Mouse (Mus musculus): Measurements from ENCODE around the gene Mfsd4a. TPM values are rescaled to one million over a fixed set of nuclear protein-coding genes. Genes with fewer than 3 reads are reported as not detected.

Gene Mfsd4a
- polyA plus RNA-seq, 2 experiments, result 1.1 to 12.3 TPM

DNA sequence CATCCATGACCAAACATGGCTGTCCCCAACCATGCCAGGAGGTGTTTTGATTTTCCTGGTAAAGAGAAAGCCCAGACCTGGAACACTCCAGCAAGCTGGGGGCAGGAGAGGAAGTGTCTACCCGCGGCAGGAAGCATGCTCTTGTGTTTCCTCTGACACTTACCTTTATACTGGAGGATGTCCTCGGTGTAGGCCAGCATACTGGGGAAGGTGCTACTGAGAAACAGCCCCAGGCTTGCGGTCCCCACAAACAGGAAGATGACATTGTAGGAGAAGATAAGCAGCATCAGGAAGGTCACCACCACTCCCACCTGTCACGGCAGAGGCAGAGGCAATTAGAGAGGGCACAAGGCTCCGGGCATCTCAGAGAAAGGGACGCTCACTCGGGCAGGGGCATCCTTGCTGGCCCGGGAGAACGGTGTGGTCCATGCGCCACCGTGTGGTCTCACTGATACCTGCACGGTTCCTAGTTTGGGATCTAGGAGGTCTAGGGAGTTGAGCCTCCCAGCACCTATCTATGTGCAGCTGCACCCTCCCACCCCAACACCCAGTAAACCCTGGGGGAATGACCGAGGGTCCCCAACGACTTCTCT lies 21.6 kb downstream of the Mfsd4a start:
- no peak overlapping the region for H3K4me2 ChIP-seq (replicated peaks; ENCODE audit: low read depth, low read length, severe bottlenecking)
- no peaks in the 10 kb centered on the region for H3K36me3 ChIP-seq (ENCODE audit: control insufficient read depth, insufficient read depth, low read length)
- no peak for TF ChIP-seq POLR2A (IDR thresholded peaks at IDR 0.05; ENCODE audit: borderline replicate concordance, extremely low read depth, insufficient read depth, insufficient read length)
- WGBS, result 31% methylated on average over 15 of the region's 15 CpGs
- no peak overlapping the region for H3K9ac ChIP-seq (ENCODE audit: low read depth, low read length, severe bottlenecking)
- no peaks in the 10 kb centered on the region for H3K27me3 ChIP-seq (ENCODE audit: control insufficient read depth, insufficient read depth, low read length)
- DNase-seq (ENCODE audit: low spot score), result peak; percentile 68
- no peak overlapping the region for H3K27ac ChIP-seq (replicated peaks; ENCODE audit: low read depth, low read length)
- H3K4me1 ChIP-seq (ENCODE audit: control insufficient read depth, insufficient read depth, low read length), result no peaks in the 10 kb centered on the region
- H3K9me3 ChIP-seq (ENCODE audit: control insufficient read depth, low read length), result no peaks in the 10 kb centered on the region
- H3K4me3 ChIP-seq (replicated peaks; ENCODE audit: low read length), result no peak overlapping the region
- ATAC-seq (ENCODE audit: low FRiP score, low read depth), result 0 out of 2 replicates have a peak, but pooled peaks have one; percentile 63

DNA sequence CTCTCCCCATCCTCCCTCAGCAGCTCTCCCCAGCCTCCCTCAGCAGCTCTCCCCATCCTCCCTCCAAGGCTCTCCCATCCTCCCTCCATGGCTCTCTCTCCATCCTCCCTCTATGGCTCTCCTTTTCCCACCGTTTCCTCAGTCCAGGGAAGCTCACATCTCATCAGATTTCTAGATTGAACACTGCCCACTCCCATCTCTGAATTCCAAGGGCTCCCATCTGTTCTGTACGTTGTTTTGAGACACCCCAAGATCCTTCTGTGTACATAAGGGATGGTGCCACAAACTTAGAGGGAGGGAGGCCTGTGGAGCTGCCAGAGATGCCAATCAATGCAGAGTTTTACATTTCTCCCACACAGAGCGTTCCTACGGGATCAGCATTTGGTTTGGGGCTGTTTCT lies 24.1 kb downstream of the Mfsd4a start:
- no peak for TF ChIP-seq POLR2A (IDR thresholded peaks at IDR 0.05; ENCODE audit: borderline replicate concordance, extremely low read depth, insufficient read depth, insufficient read length)
- 0 out of 2 replicates have a peak, but pooled peaks cover 6% of the 10 kb centered on the region for H3K4me1 ChIP-seq (ENCODE audit: control insufficient read depth, insufficient read depth, low read length)
- 76% methylated on average over 4 of the region's 4 CpGs for WGBS
- no peak overlapping the region for H3K4me2 ChIP-seq (replicated peaks; ENCODE audit: low read depth, low read length, severe bottlenecking)
- H3K27ac ChIP-seq (replicated peaks; ENCODE audit: low read depth, low read length), result no peak overlapping the region
- DNase-seq (ENCODE audit: low spot score), result no peak
- no peak for ATAC-seq (ENCODE audit: low FRiP score, low read depth)
- no peaks in the 10 kb centered on the region for H3K36me3 ChIP-seq (ENCODE audit: control insufficient read depth, insufficient read depth, low read length)
- H3K9me3 ChIP-seq (ENCODE audit: control insufficient read depth, low read length), result no peaks in the 10 kb centered on the region
- H3K27me3 ChIP-seq (ENCODE audit: control insufficient read depth, insufficient read depth, low read length), result no peaks in the 10 kb centered on the region
- H3K4me3 ChIP-seq (replicated peaks; ENCODE audit: low read length), result no peak overlapping the region
- no peak overlapping the region for H3K9ac ChIP-seq (ENCODE audit: low read depth, low read length, severe bottlenecking)

GRCm38 (mm10) chr1:132040201-132040621 lies 27.7 kb downstream of the Mfsd4a start:
- Histone ChIP-seq H3K4me1 (ENCODE audit: control insufficient read depth, insufficient read depth, low read length) (0 out of 2 replicates have a peak, but pooled peaks cover 6% of the 10 kb centered on the region), H3K4me2 (replicated peaks; ENCODE audit: low read depth, low read length, severe bottlenecking) (no peak overlapping the region), H3K4me3 (replicated peaks; ENCODE audit: low read length) (no peak overlapping the region), H3K27ac (replicated peaks; ENCODE audit: low read depth, low read length) (peak overlapping the region; percentile 33; the same call in 1 of the 2 replicates), H3K27me3 (ENCODE audit: control insufficient read depth, insufficient read depth, low read length) (no peaks in the 10 kb centered on the region), H3K9me3 (ENCODE audit: control insufficient read depth, low read length) (no peaks in the 10 kb centered on the region), H3K36me3 (ENCODE audit: control insufficient read depth, insufficient read depth, low read length) (no peaks in the 10 kb centered on the region; the same call in 1 of the 2 replicates), H3K9ac (ENCODE audit: low read depth, low read length, severe bottlenecking) (no peak overlapping the region)
- 62% methylated on average over 9 of the region's 9 CpGs for WGBS
- TF ChIP-seq POLR2A (IDR thresholded peaks at IDR 0.05; ENCODE audit: borderline replicate concordance, extremely low read depth, insufficient read depth, insufficient read length), result no peak
- no peak for DNase-seq (ENCODE audit: low spot score)
- ATAC-seq (ENCODE audit: low FRiP score, low read depth), result no peak

DNA sequence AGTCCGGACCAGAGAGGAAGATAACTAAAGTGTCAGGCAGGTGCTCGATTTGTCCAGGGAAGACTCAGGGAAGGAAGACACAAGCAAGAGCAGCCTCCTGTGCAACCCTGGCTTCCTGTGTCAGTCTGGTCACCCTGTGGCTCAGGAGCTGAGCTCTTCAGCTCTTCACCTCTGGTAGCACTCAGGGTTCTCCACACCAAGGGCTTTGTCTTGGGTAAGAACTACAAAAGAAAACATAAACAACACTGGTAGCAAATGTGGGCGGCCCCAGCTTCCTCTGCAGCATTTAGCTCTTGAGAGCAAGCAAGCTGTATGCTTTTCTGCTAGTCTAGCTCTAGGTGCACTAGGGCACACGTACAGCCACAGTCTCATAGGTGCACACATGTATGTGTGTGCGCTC lies 29.1 kb downstream of the Mfsd4a start:
- H3K9ac ChIP-seq (ENCODE audit: low read depth, low read length, severe bottlenecking), result no peak overlapping the region
- ATAC-seq (ENCODE audit: low FRiP score, low read depth), result no peak
- WGBS, result 84% methylated on average over 5 of the region's 5 CpGs

GRCm38 (mm10) chr1:132037746-132038145 lies 30.1 kb downstream of the Mfsd4a start:
- H3K9ac ChIP-seq (ENCODE audit: low read depth, low read length, severe bottlenecking), result no peak overlapping the region
- TF ChIP-seq POLR2A (IDR thresholded peaks at IDR 0.05; ENCODE audit: borderline replicate concordance, extremely low read depth, insufficient read depth, insufficient read length), result no peak
- no peaks in the 10 kb centered on the region for H3K9me3 ChIP-seq (ENCODE audit: control insufficient read depth, low read length)
- no peak overlapping the region for H3K4me2 ChIP-seq (replicated peaks; ENCODE audit: low read depth, low read length, severe bottlenecking)
- no peak for ATAC-seq (ENCODE audit: low FRiP score, low read depth)
- 0 out of 2 replicates have a peak, but pooled peaks cover 6% of the 10 kb centered on the region for H3K4me1 ChIP-seq (ENCODE audit: control insufficient read depth, insufficient read depth, low read length)
- no peak for DNase-seq (ENCODE audit: low spot score)
- H3K27me3 ChIP-seq (ENCODE audit: control insufficient read depth, insufficient read depth, low read length), result no peaks in the 10 kb centered on the region
- peaks cover 3% of the 10 kb centered on the region; the same call in 1 of the 2 replicates for H3K36me3 ChIP-seq (ENCODE audit: control insufficient read depth, insufficient read depth, low read length)
- H3K4me3 ChIP-seq (replicated peaks; ENCODE audit: low read length), result no peak overlapping the region
- H3K27ac ChIP-seq (replicated peaks; ENCODE audit: low read depth, low read length), result no peak overlapping the region
- 67% methylated on average over 3 of the region's 3 CpGs for WGBS

More for the DNA sequence above, 29.1 kb downstream of the Mfsd4a start:
- Histone ChIP-seq H3K27me3 (ENCODE audit: control insufficient read depth, insufficient read depth, low read length) (no peaks in the 10 kb centered on the region), H3K9me3 (ENCODE audit: control insufficient read depth, low read length) (no peaks in the 10 kb centered on the region), H3K4me2 (replicated peaks; ENCODE audit: low read depth, low read length, severe bottlenecking) (no peak overlapping the region), H3K4me1 (ENCODE audit: control insufficient read depth, insufficient read depth, low read length) (0 out of 2 replicates have a peak, but pooled peaks cover 6% of the 10 kb centered on the region), H3K36me3 (ENCODE audit: control insufficient read depth, insufficient read depth, low read length) (peaks cover 2% of the 10 kb centered on the region; the same call in 1 of the 2 replicates), H3K27ac (replicated peaks; ENCODE audit: low read depth, low read length) (no peak overlapping the region), H3K4me3 (replicated peaks; ENCODE audit: low read length) (no peak overlapping the region)
- no peak for DNase-seq (ENCODE audit: low spot score)
- no peak for TF ChIP-seq POLR2A (IDR thresholded peaks at IDR 0.05; ENCODE audit: borderline replicate concordance, extremely low read depth, insufficient read depth, insufficient read length)
